Mouse (Mus musculus) embryonic fibroblast, embryonic 13.5 days (primary cell): Measurements from ENCODE around the gene Ppfibp2.

Source experiments
- CTCF ChIP-seq: IDR thresholded peaks from 2 replicates; pipeline ENCODE4 v1.5.1; 2011; ENCODE audit warnings: mild to moderate bottlenecking, control low read depth, low read length, moderate library complexity, borderline replicate concordance; ENCODE audit not compliant: insufficient read depth
- POLR2A ChIP-seq: IDR thresholded peaks from 2 replicates; pipeline ENCODE4 v1.6.1; 2011; ENCODE audit warnings: low read depth, mild to moderate bottlenecking, control low read depth, low read length, moderate library complexity

GRCm38 (mm10) chr7:107607766-107608165, 12.8 kb downstream of the Ppfibp2 start:
- TF ChIP-seq POLR2A (no peak), CTCF (no peak)
